Mouse (Mus musculus) forebrain, postnatal 0 days (tissue): ENCODE results near the gene Chn1. TPM values are rescaled to one million over a fixed set of nuclear protein-coding genes. Genes with fewer than 3 reads are reported as not detected.

Experiments used
- ATAC-seq: fragments of 200-750 bp; cut with Nextera tagmentation; 2 replicates; pipeline ENCODE4 v1.8.0; 2017; ENCODE audit warnings: mild to moderate bottlenecking, moderate library complexity
- DNase-seq: peaks from one replicate; pipeline ENCODE4 v3.0.0-alpha.2; 2015
- H3K27ac ChIP-seq: fragments of 300-500 bp; sonication (generic); 2 replicates; pipeline ENCODE4 v1.5.1; 2014; ENCODE audit warnings: low read depth, mild to moderate bottlenecking, antibody characterized with exemption, low read length, moderate library complexity, mixed read lengths
- H3K27me3 ChIP-seq: fragments of 300-500 bp; sonication (generic); 2 replicates; pipeline ENCODE4 v1.6.1; 2014; ENCODE audit warnings: mild to moderate bottlenecking, low read length, mixed read lengths; ENCODE audit not compliant: insufficient read depth
- H3K36me3 ChIP-seq: fragments of 300-500 bp; sonication (generic); 2 replicates; pipeline ENCODE4 v1.6.1; 2014; ENCODE audit warnings: mild to moderate bottlenecking, moderate library complexity; ENCODE audit not compliant: insufficient read depth
- H3K4me1 ChIP-seq: fragments of 300-500 bp; sonication (generic); 2 replicates; pipeline ENCODE4 v1.6.1; 2014; ENCODE audit warnings: antibody characterized with exemption; ENCODE audit not compliant: insufficient read depth
- H3K4me2 ChIP-seq: fragments of 300-500 bp; sonication (generic); 2 replicates; pipeline ENCODE4 v1.6.1; 2014; ENCODE audit warnings: low read depth, mild to moderate bottlenecking, moderate library complexity
- H3K4me3 ChIP-seq: fragments of 300-500 bp; sonication (generic); 2 replicates; pipeline ENCODE4 v1.5.1; 2014; ENCODE audit warnings: low read depth, low read length, mixed read lengths
- H3K9ac ChIP-seq: fragments of 300-500 bp; sonication (generic); 2 replicates; pipeline ENCODE4 v1.6.1; 2014; ENCODE audit warnings: mild to moderate bottlenecking
- H3K9me3 ChIP-seq: fragments of 300-500 bp; sonication (generic); 2 replicates; pipeline ENCODE4 v1.6.1; 2016; ENCODE audit warnings: low read length
- CTCF ChIP-seq: sonication (generic); IDR thresholded peaks from 2 replicates; pipeline ENCODE4 v1.5.1; 2016; ENCODE audit warnings: antibody characterized with exemption, control low read depth, low read depth
- WGBS: fragments of 180-500 bp; shearing (Covaris S2); extraction: QIAGEN DNeasy Blood & Tissue Kit; methylation state at CpG from one replicate; pipeline ENCODE4 v1.1.7; 2014; 5-methylcytosine and 5-hydroxymethylcytosine counted together
- polyA plus RNA-seq: library from polyadenylated mRNA; unstranded; fragments of >200 nt; fragmentation: Nextera tagmentation; extraction: Ambion mirVana; gene quantifications from 2 replicates; pipeline ENCODE4 v1.2.1, GENCODE M21; 2015
- total RNA-seq: library from RNA; depleted of rRNA; stranded (reverse); fragments of >200 nt; gene quantifications from 2 replicates; pipeline ENCODE4 v1.2.3, GENCODE M21; 2014

The Chn1 gene
- total and polyA plus RNA-seq, 2 experiments from 2014 or later, result 102 to 136 TPM

DNA sequence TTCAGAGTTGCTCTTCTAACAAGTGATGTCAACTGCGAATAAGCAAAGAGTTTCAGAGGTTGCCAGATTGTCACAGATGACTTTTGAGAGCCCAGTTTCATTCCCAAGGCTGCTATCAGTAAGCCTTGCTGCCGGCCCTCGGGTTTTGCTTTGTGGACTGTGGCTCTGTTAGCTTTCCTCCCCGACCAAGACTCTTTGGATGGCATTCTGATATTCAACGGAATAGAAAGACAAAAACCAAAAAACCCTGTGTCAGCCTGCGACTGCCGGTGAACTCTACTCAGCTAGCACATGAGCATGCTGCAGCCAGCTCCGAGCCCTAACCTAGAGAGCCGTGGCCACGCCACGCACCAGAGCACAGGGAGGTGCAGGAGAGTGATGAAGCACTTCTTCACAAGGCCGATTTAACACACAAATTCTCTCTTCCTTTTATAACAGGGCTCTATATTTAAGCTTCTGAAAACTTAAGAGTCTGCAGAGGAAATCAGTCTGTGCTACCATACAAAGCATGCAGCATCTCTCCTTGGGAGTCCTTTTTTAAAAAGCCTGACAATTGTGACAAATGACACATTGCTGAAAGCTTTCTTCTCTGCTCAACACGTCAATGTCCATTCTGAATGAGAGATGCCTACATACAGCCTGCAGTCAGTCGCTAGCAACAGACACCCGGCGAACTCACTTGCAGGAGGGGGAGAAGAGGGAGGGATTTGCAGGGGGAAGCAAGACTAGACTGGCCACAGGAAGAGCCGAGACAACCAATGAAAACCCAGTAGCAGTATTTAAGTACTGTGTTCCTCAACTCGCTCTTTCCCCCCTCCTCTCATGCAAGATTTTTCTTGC is 115.2 kb downstream of the Chn1 start:
- Histone ChIP-seq H3K36me3 (no peaks in the 10 kb centered on the region), H3K27ac (peak overlapping the region; percentile 67), H3K4me1 (no peaks in the 10 kb centered on the region), H3K4me2 (peak overlapping the region; percentile 44), H3K4me3 (peak overlapping the region; percentile 7), H3K9ac (peak overlapping the region; percentile 26; the same call in 1 of the 2 replicates), H3K9me3 (no peaks in the 10 kb centered on the region), H3K27me3 (no peaks in the 10 kb centered on the region)
- DNase-seq (peak; percentile 63), ATAC-seq (peak; percentile 96)
- no peak for TF ChIP-seq CTCF
- WGBS, result 33% methylated on average over 18 of the region's 18 CpGs

DNA sequence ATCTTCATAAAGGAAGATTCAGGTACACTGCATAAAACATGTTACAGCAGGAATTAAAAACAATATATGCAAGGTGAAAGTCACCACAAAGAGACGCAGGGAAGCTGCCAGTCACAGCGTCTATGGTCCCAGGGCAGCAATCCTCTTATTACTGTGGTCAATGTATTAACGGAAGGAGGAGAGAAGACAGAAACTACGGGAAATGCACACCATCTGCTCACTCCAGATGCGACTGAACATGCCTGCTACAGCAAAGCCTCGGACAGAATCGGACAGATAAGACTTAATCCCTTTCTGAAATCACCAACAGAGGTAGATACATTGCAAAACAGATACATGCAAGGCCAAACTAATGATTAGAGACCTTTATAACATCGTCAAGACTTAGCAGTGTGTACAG is 116.1 kb downstream of the Chn1 start:
- Histone ChIP-seq H3K4me1 (no peaks in the 10 kb centered on the region), H3K36me3 (no peaks in the 10 kb centered on the region), H3K9ac (no peak overlapping the region), H3K27ac (no peak overlapping the region), H3K27me3 (no peaks in the 10 kb centered on the region), H3K4me3 (peak overlapping the region; percentile 7), H3K9me3 (no peaks in the 10 kb centered on the region), H3K4me2 (peak overlapping the region; percentile 44)
- TF ChIP-seq CTCF, result no peak
- 52% methylated on average over 8 of the region's 8 CpGs for WGBS
- DNase-seq (no peak), ATAC-seq (no peak)

DNA sequence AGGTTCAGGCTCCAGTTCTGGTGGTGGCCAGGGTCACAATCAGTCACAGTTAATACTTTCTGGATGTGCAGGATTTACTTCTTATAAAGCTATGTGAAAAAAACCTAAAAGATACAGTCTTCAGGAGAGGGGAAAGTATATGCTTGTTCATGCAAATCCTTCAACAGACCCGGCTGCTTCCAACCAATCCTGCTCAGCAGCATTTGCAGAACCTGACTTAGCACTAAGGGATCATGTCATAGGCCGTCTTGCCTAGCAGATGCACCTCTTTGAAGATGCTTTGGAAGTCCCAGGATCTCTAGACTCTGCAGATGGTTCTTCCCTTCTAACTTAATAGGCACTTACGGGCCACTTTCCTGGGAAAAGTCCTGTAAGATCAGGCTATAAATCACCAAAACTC is 117.2 kb downstream of the Chn1 start:
- no peak overlapping the region for H3K4me2 ChIP-seq
- DNase-seq, result no peak

DNA sequence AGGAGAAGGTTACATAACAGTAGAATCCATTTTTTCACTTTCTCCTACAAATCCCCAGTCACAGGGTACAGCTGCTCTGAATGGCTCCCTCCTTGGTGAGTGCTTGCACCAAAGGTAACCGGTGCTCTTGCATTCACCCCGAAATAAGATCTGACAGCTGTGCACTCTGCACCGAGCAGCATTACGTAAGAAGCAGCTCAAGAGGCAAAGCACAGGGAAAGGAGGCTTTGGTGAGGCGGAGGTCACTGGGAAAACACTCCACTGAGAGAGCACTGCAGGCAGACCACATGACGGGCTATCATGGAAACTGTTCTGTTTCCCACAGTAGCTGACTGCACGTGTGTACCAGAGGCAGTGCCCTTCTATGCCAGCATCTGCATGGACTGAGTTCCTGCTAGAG is 118.0 kb downstream of the Chn1 start:
- Histone ChIP-seq H3K27me3 (no peaks in the 10 kb centered on the region), H3K9me3 (no peaks in the 10 kb centered on the region), H3K36me3 (no peaks in the 10 kb centered on the region), H3K27ac (no peak overlapping the region), H3K4me2 (no peak overlapping the region), H3K9ac (no peak overlapping the region), H3K4me1 (no peaks in the 10 kb centered on the region), H3K4me3 (no peak overlapping the region)
- no peak for DNase-seq
- ATAC-seq, result no peak
- no peak for TF ChIP-seq CTCF
- 68% methylated on average over 7 of the region's 7 CpGs for whole genome bisulfite sequencing

More for the DNA sequence above, 117.2 kb downstream of the Chn1 start:
- Histone ChIP-seq H3K27me3 (no peaks in the 10 kb centered on the region), H3K4me3 (no peak overlapping the region), H3K9me3 (no peaks in the 10 kb centered on the region), H3K9ac (no peak overlapping the region), H3K4me1 (no peaks in the 10 kb centered on the region), H3K36me3 (no peaks in the 10 kb centered on the region), H3K27ac (no peak overlapping the region)
- TF ChIP-seq CTCF, result no peak
- no peak for ATAC-seq
- 87% methylated on average over 3 of the region's 3 CpGs for WGBS

DNA sequence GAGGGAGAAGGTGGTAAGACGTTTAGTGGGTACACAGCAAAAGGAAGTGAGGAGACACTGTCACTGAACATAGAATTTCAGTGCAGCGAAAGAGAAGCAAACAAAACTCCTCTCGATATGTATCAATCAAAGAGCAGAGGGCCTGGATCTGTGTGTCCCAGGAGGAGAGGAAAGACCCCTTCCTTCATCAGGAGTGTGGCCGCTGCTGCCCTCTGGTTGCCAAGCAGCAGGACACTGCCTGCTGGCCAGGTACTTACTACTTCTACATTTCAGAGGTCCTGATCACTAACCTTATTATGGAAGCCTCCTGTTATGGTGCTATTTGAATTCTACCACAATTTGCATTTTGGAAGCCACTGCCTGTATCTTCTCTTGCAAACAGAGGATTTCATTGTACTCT is 119.5 kb downstream of the Chn1 start:
- no peak overlapping the region for H3K4me3 ChIP-seq
- no peak overlapping the region for H3K9ac ChIP-seq
- no peak for DNase-seq
- no peak overlapping the region for H3K4me2 ChIP-seq
- H3K27me3 ChIP-seq, result no peaks in the 10 kb centered on the region
- WGBS, result 64% methylated on average over 4 of the region's 4 CpGs
- ATAC-seq, result no peak
- 0 out of 2 replicates have a peak, but pooled peaks have one; percentile 17 for TF ChIP-seq CTCF
- no peak overlapping the region for H3K27ac ChIP-seq
- no peaks in the 10 kb centered on the region for H3K4me1 ChIP-seq
- no peaks in the 10 kb centered on the region for H3K9me3 ChIP-seq
- no peaks in the 10 kb centered on the region for H3K36me3 ChIP-seq

DNA sequence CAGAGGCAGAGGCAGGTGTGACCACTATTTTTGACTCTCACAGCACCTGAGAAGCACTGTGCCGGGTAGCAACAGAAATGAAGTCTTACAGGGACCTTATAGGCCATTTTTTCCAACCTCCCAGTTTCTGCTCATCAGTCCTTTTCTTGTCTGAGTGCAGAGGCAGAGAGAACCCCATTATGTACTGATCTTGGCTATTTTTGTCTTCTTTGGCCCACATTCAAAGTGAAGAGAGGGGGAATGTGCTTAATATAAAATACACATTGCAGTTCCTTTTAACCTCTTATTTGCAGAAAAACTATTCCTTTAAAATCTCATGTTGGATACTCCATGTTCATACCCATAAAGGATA is 120.3 kb downstream of the Chn1 start:
- H3K27ac ChIP-seq, result no peak overlapping the region
- no peaks in the 10 kb centered on the region for H3K27me3 ChIP-seq
- no peak overlapping the region for H3K4me3 ChIP-seq
- H3K4me2 ChIP-seq, result no peak overlapping the region
- no peak for DNase-seq
- WGBS, result 56% methylated on average over 1 of the region's 1 CpGs
- H3K4me1 ChIP-seq, result no peaks in the 10 kb centered on the region
- no peaks in the 10 kb centered on the region for H3K9me3 ChIP-seq
- no peak for TF ChIP-seq CTCF
- no peak overlapping the region for H3K9ac ChIP-seq
- no peaks in the 10 kb centered on the region for H3K36me3 ChIP-seq
- ATAC-seq, result no peak

DNA sequence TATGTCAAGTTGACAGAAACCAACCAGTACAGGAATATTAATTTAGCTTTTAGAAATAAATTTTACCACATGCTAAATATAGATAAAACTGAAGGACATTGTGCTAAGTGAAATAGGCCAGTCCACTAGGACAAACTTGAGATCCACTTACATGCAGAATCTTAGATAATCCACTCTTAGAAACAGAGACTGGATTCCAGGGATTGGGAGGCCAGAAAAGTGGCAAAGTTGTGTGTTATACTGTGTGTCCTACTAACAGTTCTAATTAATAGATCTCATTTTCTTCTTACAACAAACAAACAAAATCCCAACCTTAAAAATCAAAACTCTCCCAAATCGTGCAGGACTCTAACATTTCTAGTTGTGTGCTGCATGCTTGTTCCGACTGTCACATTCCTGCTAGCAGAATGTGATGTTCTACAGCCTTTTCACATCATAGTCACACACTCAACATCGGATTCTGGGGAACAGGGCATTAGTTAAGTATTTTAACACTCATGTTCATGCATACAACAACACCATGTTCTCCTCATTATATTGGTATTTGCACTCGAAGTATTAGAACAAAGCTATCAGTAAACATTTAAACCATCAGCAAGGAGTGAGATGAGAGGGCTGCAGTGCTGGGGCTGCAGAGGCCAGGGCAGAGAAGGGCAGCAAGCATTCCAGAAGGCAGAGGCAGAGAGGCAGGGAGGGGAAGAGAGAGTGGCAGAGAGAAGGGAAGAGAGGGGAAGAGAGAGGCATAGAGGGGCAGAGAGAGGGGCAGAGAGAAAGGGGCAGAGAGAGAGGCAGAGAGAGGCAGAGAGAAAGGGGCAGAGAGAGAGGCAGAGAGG is 120.9 kb downstream of the Chn1 start:
- no peaks in the 10 kb centered on the region for H3K9me3 ChIP-seq
- H3K4me3 ChIP-seq, result no peak overlapping the region
- 78% methylated on average over 4 of the region's 4 CpGs for WGBS
- no peaks in the 10 kb centered on the region for H3K4me1 ChIP-seq
- H3K4me2 ChIP-seq, result no peak overlapping the region
- H3K36me3 ChIP-seq, result no peaks in the 10 kb centered on the region
- no peaks in the 10 kb centered on the region for H3K27me3 ChIP-seq
- ATAC-seq (no peak), DNase-seq (no peak)
- no peak overlapping the region for H3K27ac ChIP-seq
- TF ChIP-seq CTCF, result no peak
- H3K9ac ChIP-seq, result no peak overlapping the region
